Mouse (Mus musculus) urinary bladder, postnatal 36 days (tissue): Measurements from ENCODE around the gene Bcas3.

ENCODE experiments used
- DNase-seq, 2 experiments: peaks; one replicate each; pipeline ENCODE4 v3.0.0; 2022; ENCODE audit warnings: low spot score in 2 of 2, mixed read lengths in 1 of 2

Gene Bcas3

DNA sequence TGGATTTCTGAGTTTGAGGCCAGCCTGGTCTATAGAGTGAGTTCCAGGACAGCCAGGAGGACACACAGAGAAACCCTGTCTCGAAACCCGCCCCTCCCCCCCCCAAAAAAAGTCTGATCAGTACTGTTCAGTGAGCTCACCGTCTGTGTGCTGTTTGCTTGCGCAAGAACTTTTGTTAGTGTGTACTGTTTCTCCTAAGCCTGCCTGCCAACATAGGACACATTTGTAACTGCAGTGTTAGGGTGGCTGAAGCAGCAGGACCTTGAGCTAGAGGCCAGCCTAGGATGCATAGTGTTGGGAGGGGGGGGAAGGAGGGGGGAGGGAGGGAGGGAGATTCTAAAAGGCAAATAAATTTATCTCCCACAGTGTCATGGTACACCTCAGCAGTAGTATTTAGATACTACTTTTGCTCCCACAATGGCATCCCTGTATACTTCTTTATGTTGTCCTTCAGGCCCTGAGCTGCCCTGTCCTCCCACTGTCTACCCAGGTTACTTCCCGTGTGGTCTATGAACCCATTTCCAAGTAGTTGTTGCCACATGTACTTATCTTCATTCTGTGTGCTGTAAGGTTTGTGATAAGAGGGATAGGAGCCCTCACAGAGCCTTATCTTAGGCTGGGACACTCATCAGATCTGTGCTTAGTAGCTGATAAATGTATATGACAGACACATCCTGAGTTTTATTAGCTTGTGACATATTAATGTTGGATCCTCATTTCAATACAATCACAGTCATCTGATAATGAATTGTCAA, 176.7 kb downstream of the Bcas3 start:
- no peak for DNase-seq

DNA sequence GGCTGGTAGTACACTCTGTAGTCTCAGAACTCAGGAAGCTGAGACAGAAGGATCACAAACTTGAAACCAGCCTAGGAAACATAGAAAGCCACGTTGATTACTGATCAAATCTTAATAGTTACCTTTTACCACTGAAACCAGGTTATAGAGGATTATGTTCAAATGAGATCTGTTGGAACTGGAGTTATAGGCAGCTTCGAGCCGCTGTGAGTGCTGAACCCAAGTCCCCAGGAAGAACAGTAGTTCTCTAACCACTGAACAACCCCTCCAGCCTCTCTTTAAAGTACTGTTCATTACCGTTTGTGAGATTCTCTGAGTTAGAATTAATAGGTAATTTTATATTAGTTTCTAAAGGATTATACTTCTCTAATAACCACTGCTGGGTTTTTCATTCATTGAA, 188.0 kb downstream of the Bcas3 start:
- no peak for DNase-seq

DNA sequence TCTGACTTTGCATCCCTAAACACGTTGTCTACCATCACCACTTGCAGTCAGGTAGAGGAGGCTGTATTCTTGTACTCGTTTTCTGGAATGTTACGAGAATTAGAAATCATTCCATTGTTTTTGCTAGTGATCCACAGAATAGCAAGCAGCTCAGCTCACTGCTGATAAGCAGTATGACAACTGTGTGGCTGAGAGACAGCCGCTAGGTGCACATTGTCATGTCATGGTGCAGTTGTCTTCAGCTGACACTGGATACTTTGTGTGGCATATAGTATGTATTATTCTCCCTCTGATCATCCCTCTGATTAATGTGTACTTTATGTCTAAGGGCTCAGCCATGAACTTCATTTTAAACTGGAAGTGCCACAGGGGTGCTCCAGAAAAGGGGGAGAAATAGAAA, 190.3 kb downstream of the Bcas3 start:
- DNase-seq, result no peak

DNA sequence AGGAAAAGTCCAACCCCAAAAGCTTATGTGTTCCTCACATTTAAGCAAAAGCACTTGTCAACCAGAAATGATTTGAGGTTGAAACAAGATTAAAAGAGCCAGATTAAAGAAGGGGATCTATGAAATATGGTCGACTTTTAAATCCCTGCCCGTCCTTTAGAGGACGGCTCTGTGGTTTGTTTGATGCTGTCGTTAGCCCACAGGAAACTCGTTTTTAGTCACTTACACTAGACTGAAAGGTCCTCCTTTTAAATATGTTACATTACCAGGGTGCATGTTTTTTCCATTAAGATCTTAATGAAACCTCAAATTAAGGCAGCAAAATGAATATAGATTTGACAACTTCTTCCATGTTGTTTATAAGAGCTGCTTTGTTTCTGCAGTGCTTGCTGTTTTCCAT, 192.6 kb downstream of the Bcas3 start:
- no peak for DNase-seq

DNA sequence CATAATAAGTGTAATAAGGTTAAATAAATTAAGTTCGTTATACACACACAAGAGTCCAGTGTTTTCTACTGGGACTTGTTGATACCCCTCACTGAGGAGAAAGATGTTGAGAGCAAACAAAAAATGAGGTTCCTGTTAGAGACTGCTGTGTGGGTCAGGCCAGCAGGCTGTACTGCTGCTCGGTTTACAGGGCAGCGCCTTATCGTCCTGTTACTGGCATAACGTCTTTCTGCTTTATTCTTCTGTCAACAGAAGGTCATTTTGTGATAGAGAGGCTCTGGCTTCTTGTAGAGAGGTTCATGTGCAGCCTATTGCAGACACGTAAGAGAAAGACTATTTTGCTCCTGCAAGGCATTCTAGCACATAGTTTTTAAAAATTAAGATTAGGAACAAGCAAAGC, 195.0 kb downstream of the Bcas3 start:
- no peak for DNase-seq

DNA sequence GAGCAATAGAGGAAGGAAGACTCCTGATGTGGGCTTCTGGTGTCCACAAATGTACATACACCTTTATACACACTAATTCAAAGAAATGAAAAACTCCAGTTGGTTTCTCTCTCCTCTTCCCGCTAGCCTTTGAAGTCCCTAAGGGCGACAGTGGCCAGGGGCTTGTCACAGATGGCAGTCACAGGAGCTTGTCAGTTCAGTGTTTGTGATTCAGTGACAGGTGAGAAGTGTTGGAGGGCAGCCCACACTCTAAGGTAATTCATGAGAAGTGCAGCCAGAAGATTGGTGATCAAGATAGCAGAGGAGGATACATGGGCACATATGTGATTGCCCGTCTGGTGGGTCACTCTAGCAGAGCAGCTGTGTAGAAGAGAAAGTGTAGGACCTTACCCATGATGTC, 196.7 kb downstream of the Bcas3 start:
- DNase-seq, result no peak

DNA sequence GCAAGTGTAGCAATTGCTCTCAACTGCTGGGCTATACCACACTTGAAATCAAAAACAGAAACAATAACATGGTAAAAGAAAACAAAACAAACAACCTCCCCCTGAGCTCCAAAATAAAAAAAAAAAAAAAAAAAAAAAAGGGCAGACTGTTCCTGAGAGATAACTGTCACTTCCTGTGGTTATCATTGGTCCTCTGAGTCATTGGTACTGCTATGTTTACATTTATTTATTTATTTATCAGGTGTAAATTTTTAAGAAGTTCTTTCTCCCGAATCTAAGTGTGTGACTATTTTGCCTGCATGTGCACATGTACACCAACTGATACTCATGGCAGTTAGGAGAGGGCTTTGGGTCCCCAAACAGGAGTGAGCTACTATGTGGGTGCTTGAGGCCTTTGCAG, 202.1 kb downstream of the Bcas3 start:
- no peak for DNase-seq

DNA sequence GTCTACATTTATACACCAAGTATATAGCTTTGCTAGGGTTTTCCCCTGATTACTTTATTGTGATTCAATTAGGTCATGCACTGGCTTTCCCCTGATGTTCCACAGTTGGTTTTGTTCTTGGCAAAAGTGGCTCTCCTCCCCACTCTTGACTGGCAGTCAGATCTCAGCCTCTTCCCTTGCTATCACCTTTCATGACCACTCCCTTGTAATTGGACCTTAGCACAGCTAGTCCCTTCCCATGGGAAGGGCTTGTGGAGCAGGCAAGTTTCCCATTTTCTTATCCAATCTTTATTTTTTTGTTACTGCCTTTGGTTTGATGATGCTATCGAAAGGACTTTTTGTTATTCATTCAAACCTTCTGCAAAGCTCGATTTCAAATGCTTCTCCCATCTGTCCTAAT, 202.8 kb downstream of the Bcas3 start:
- no peak for DNase-seq

DNA sequence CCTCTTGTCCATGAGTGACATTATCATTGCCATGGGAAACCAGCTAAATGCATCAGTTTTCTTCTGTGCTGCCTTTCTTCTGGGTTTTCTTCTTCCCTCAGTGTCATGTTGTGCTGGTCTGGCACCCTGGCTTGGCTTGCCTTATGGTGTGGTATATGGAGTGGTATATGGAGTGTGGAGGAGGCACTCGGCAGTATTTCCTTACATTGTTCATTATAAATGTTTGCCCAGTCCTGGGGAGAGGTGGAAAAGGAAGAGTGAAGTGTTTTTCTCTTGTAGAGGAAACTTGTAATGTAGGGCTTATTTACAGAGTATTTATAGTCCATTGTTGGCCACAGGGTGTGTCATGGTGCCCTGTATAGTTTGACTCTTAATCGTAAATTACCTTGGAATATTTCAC, 212.1 kb downstream of the Bcas3 start:
- DNase-seq, result no peak

DNA sequence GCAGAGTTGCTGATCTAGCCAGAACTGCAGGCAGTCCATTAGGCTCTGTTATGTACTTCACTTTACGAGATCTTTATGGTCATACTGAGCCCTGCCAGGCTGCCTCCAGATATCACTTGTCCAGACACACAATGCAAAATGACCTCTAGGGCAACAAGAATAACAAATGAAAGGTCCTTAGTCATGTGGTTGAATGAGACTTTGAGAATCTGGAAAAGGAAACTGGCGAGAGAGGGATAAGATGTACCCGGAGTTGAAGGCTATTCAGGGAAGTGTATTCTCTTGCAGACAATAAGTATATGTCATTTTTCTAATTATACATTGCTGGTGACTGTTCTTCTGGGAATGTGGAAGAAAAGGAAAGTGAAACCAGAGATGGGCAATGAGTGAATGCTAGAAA, 218.1 kb downstream of the Bcas3 start:
- DNase-seq, result no peak

DNA sequence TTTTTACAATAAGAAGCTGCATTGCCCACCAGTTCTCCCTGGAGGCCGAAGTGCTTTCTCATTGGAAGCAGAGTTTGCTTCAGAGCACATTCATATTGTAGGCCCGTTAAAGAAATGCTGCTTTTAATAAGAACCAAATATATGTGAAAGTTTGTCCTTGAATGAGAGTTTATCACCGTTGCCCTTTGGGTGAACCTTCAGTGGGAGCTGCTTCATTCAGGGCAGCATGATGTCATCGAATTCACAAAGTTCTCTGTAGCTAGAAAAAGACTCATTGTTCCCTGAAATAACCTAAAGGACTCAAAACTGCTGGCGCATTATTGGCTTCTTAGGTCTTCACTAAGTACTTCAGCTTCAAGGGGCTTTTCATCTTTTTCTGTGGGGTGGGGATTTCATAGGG, 219.0 kb downstream of the Bcas3 start:
- no peak for DNase-seq

DNA sequence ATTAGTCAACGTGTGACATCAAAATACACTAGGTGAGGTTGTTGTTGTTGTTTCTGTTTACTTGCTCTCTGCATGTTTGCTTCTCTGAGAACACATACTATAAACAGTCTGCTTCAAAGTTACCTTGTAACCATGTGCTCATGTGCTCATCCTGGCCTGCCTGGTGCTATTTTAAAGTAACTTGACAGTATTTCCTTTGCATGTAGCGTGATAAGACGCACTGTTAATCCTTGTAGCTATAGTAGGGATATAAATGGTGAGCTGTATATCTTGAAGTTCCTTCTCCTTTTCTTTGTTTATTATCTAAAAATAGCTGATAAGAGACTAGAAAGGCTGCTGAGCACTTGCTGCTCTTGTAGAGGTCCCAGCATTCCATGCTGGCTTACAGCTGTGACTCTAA, 219.6 kb downstream of the Bcas3 start:
- no peak for DNase-seq

DNA sequence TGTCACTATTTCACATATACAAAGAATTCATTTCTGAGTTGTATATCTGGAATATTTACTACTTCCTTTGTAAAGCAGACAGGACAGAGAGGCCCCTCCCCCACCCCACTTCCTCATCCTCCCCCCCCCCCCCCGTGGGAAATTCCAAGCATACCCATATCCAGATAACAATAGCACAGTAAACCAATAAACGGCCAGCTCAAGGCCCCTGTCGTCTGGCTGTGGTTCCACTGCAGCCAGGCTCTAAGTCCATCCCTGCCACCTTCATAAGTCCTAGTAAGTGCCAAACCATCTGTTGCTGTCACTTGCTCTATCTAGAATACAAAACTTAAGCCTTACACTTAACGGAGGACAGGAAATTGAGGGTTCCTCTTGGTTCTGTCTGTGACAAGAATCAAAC, 221.5 kb downstream of the Bcas3 start:
- no peak for DNase-seq

DNA sequence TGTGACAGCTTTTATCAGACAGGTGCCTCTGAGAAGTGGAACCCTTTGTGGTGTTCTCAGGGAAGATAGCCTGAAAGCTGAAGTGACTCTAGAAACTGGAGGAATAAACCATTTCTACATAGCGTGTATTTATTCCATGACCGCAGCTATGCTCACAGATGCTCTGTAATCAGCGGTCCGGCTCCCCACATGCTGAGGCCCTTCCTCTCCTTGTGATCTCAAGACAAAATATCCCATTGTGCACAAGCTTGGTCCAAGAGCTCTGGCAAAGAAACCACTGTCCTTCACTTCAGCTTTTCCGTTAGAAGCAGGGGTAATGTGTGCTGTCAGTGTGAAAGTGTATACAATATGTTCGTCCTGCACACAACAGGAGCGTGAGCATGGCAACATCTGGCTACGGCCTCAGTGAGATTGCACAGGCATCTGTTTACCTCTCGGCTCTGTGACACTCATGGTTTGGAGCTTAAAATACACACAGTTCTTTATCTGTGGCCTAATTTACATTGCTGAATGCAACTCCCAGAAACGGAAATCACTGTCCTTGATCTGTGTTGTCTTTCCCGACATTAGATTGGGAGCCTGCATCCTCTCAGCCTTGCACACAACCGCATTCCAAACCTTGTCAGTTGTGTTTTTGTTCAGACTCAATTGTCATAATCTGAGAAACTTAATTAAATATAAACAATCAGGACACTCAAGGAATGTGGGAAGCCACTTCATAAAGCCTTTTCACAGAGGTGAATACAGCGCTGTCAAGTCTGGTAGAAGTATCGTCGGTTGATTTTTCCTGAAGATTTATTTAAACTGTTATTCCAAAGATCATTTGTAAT, 225.1 kb downstream of the Bcas3 start:
- no peak for DNase-seq

DNA sequence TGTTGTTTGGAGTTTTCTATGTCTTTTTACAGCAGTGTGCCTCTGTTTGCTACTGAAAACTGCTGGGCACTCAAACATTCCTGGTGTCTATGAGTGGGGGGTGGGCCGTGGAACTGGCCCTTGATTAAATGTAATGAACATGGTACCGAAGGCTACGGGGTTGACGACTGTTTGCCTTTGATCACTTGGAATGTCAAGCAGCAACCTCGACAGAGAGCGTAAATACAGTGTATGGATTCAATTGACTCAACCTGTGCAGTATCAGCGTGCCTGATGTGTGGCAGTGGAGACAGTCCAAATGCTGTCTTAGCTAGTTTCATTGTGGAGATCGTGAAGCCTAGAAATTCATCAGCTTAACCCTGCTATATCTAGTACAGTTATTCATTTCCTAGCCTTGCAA, 231.1 kb downstream of the Bcas3 start:
- DNase-seq, result no peak

DNA sequence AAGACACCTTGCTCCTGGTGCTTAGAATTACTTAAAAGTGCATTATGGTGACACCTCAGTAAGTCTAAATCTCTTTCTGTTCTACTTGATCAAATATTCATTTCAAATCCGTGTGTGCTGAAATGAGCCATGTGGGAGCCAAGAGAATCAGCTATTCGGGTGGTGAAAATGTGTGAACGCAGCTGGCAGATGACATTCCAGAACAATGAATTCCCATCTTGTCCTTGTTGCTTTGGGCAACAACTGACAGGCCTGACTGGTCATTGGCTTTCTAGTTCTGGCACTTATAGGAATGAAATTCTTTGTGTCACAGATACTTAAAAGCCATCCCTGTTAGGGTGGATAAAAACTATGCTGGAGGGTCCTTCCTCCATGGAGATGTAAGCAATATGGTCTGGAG, 240.7 kb downstream of the Bcas3 start:
- DNase-seq, result no peak

DNA sequence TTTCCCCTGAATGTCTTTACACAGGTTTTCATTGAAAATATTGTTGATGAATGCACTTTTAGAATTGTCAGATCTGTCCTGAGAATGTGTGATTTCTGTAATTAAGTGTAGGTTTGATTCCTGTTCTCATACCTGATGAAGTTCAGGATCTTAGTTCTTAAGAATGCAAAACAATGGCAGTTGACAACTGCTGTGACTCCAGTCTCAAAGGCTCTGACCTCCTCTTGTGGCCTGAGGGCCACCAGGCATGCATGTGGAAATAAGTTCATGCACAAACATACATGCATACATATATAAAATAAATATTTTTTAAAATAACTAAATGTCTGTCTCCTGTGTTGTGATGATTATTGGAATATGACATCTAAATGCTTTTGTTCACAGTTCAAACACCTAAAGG, 246.3 kb downstream of the Bcas3 start:
- DNase-seq, result no peak

DNA sequence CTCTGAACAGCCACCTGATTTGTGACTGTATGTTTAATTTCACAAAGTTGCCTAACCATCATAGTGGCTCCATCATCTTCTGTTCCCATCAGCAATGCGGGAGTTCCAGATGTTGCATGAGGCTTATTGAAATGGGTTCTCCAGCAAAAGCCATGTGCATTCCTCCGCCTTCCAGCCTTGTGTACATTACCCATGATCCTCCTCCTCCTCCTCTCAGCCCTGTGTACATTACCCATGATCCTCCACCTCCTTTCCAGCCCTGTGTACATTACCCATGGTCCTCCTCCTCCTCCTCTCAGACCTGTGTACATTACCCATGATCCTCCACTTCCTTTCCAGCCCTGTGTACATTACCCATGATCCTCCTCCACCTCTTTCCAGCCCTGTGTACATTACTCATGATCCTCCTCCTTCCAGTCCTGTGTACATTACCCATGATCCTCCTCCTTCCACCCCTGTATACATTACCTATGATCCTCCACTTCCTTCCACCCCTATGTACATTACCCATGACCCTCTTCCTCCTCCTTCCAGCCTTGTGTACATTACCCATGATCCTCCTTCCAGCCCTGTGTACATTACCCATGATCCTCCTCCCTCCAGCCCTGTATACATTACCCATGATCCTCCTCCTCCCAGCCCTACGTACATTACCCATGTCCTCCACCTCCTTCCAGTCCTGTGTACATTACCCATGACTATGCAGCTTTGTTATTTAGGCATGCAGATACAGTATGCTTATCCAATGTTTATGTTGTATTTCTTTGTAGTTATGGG, 250.8 kb downstream of the Bcas3 start:
- no peak for DNase-seq

DNA sequence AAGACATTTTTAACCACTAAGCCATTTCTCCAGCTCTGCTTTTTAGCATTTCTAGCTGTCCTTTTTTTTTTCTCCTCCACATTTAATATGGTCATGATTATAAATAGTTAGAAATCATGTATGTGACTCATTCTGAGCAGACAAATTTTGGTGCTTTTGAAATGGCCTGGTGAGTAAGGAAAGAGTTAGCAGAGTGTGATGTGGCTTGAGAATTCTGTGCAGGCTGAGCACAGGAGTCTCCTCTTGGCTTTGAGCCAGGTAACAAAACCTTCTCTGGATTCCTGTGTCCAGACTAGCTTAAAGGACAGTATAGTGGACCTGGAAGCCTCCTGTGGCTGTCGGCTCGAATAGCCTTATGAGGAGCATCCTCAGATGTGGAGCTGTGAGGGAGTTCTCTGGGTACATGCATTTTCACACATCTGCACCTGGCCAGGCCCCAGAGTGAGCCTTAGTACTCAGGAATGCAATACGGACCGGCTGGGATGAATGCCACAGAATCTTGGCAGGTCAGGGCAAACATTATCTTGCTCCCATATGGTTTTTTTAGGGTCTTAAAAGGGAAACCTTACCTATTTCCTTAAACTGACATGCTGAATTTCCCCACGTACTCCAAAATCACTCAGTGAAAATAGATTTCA, 256.5 kb downstream of the Bcas3 start:
- DNase-seq, result no peak

DNA sequence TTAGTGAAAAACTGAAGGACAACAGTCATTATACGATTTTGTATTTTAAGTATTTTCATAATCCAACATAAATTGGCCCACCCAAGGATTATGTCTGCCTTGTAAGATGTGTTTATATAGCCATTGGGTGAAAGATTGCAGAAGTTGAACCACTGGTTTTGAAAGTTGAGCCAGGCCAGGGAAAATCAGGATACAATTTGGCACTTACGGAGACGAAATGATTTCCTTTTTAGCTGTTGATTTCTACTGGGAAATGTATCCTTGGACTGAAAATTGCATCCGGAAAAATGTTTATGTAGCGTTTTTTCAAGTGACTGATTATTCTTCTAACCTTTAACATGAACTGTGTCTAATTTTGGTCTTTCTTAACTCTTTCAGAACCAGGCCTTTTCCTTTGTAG, 260.1 kb downstream of the Bcas3 start:
- DNase-seq, result no peak

DNA sequence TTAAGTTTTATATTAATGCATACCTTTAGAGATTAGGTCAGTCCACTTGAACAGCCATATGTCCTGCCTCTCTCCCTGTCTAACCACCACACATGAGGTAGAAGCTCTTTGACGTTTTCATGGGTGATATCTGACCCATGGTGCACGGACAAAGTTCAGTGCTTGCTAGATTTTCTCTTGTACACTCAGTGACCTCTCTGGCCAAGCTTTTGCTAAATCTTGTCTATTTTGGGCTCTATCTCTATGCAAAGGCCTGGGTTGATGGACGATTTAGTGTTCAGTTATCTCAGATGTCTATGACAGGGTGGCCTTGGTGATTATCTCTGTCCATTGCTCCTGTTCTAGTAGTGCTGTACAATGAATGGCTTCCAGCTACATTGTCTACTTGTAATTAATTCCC, 260.6 kb downstream of the Bcas3 start:
- no peak for DNase-seq

DNA sequence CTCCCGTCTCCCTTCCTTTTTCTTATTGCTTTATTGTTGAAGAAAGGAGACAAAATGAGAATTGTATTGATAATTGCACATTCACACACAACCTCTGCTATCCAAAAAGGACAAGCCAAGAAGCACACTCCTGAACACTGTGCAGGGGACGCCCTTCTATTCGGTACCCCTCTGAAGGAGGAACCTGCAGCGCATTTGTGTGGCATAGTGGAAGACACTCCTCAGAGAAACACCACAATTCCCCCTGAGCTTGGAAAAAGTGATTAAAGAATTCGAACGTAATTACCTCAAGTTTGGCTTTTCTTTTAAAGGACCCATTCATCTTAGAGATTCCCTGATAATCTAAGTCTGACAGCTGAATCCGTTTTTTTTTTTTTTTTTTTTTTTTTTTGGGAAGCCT, 261.5 kb downstream of the Bcas3 start:
- no peak for DNase-seq
